Mouse (Mus musculus) limb, embryonic 14.5 days (tissue): ENCODE results near the gene Atp6v0e. TPM values are rescaled to one million over a fixed set of nuclear protein-coding genes. Genes with fewer than 3 reads are reported as not detected.

ENCODE experiments used
- ATAC-seq: fragments of 200-750 bp; cut with Nextera tagmentation; 2 replicates; pipeline ENCODE4 v1.8.0; 2017; ENCODE audit warnings: low read depth, moderate number of reproducible peaks, moderate TSS enrichment; ENCODE audit not compliant: low FRiP score
- DNase-seq: peaks from one replicate; pipeline ENCODE4 v3.0.0-alpha.2; 2015; ENCODE audit warnings: low spot score
- H3K27ac ChIP-seq: fragments of 300-500 bp; sonication (generic); replicated peaks from 2 replicates; pipeline ENCODE4 v1.5.1; 2014; ENCODE audit warnings: low read depth, mild to moderate bottlenecking, low read length, moderate library complexity, mixed read lengths
- H3K27me3 ChIP-seq: fragments of 300-500 bp; sonication (generic); 2 replicates; pipeline ENCODE4 v1.6.1; 2014; ENCODE audit warnings: low read length, mixed read lengths; ENCODE audit not compliant: control insufficient read depth, insufficient read depth
- H3K36me3 ChIP-seq: fragments of 300-500 bp; sonication (generic); 2 replicates; pipeline ENCODE4 v1.6.1; 2014; ENCODE audit warnings: mild to moderate bottlenecking, low read length, moderate library complexity, mixed read lengths; ENCODE audit not compliant: control insufficient read depth, insufficient read depth
- H3K4me1 ChIP-seq: fragments of 300-500 bp; sonication (generic); 2 replicates; pipeline ENCODE4 v1.6.1; 2014; ENCODE audit warnings: antibody characterized with exemption, low read length, mixed read lengths; ENCODE audit not compliant: control insufficient read depth, insufficient read depth
- H3K4me2 ChIP-seq: fragments of 300-500 bp; sonication (generic); replicated peaks from 2 replicates; pipeline ENCODE4 v1.6.1; 2014; ENCODE audit warnings: low read depth, mild to moderate bottlenecking, low read length, moderate library complexity; ENCODE audit not compliant: severe bottlenecking
- H3K4me3 ChIP-seq: fragments of 300-500 bp; sonication (generic); replicated peaks from 2 replicates; pipeline ENCODE4 v1.5.1; 2014; ENCODE audit warnings: low read length
- H3K9ac ChIP-seq: fragments of 300-500 bp; sonication (generic); 2 replicates; pipeline ENCODE4 v1.6.1; 2014; ENCODE audit warnings: mild to moderate bottlenecking, low read depth, low read length, moderate library complexity; ENCODE audit not compliant: severe bottlenecking
- H3K9me3 ChIP-seq: fragments of 300-500 bp; sonication (generic); 2 replicates; pipeline ENCODE4 v1.6.1; 2016; ENCODE audit warnings: low read length; ENCODE audit not compliant: control insufficient read depth
- POLR2A ChIP-seq: fragments of 200-500 bp; IDR thresholded peaks from 2 replicates; pipeline ENCODE4 v1.8.0; 2012; ENCODE audit warnings: inconsistent platforms, mild to moderate bottlenecking, moderate library complexity, borderline replicate concordance; ENCODE audit not compliant: insufficient read depth, insufficient read length; ENCODE audit errors: extremely low read depth
- WGBS: fragments of 180-500 bp; shearing (Covaris S2); extraction: QIAGEN DNeasy Blood & Tissue Kit; methylation state at CpG from one replicate; pipeline ENCODE4 v1.1.7; 2014; 5-methylcytosine and 5-hydroxymethylcytosine counted together
- polyA plus RNA-seq, 2 experiments: library from polyadenylated mRNA; depleted of rRNA in 1 of 2; stranded (reverse) in 1 of 2; unstranded in 1 of 2; fragments of >200 nt; fragmentation: Nextera tagmentation in 1 of 2; extraction: Ambion mirVana in 1 of 2; gene quantifications; 2 replicates each; pipeline versions ENCODE4 v1.2.1 to v1.2.3; 2012 to 2014

Atp6v0e gene
- polyA plus RNA-seq, 2 experiments = 167 to 228 TPM

- no peak overlapping the region for H3K27ac ChIP-seq
- ATAC-seq = peak; percentile 7; the same call in 1 of the 2 replicates
These were observed 12.8 kb downstream of the Atp6v0e start for GRCm38 (mm10) chr17:26675845-26676244.

GRCm38 (mm10) chr17:26676252-26676615, 13.2 kb downstream of the Atp6v0e start:
- H3K9ac ChIP-seq = peak overlapping the region; percentile 65
- peak overlapping the region; percentile 61 for H3K4me2 ChIP-seq
- H3K9me3 ChIP-seq = no peaks in the 10 kb centered on the region
- TF ChIP-seq POLR2A = no peak
- under 1% methylated on average over 30 of the region's 30 CpGs for WGBS
- H3K27ac ChIP-seq = peak overlapping the region; percentile 73
- DNase-seq (peak; percentile 93), ATAC-seq (peak; percentile 94)
- H3K4me1 ChIP-seq = peaks cover 10% of the 10 kb centered on the region; the same call in 1 of the 2 replicates
- no peaks in the 10 kb centered on the region for H3K27me3 ChIP-seq
- H3K36me3 ChIP-seq = no peaks in the 10 kb centered on the region
- H3K4me3 ChIP-seq = peak overlapping the region; percentile 82

More at GRCm38 (mm10) chr17:26675845-26676244, 12.8 kb downstream of the Atp6v0e start:
- DNase-seq = no peak
- H3K9me3 ChIP-seq = no peaks in the 10 kb centered on the region
- H3K9ac ChIP-seq = no peak overlapping the region
- H3K4me3 ChIP-seq = peak overlapping the region; percentile 82
- peaks cover 10% of the 10 kb centered on the region; the same call in 1 of the 2 replicates for H3K4me1 ChIP-seq
- H3K36me3 ChIP-seq = no peaks in the 10 kb centered on the region
- H3K27me3 ChIP-seq = no peaks in the 10 kb centered on the region
- 26% methylated on average over 7 of the region's 7 CpGs for WGBS
- H3K4me2 ChIP-seq = peak overlapping the region; percentile 61
- TF ChIP-seq POLR2A = no peak

- 3% methylated on average over 26 of the region's 26 CpGs for WGBS
- peak overlapping the region; percentile 82 for H3K4me3 ChIP-seq
- peaks cover 10% of the 10 kb centered on the region; the same call in 1 of the 2 replicates for H3K4me1 ChIP-seq
- no peak for TF ChIP-seq POLR2A
- H3K27ac ChIP-seq = peak overlapping the region; percentile 73
- no peaks in the 10 kb centered on the region for H3K27me3 ChIP-seq
- no peaks in the 10 kb centered on the region for H3K36me3 ChIP-seq
- peak overlapping the region; percentile 61 for H3K4me2 ChIP-seq
- peak overlapping the region; percentile 65 for H3K9ac ChIP-seq
- peak; percentile 86 for ATAC-seq
- H3K9me3 ChIP-seq = no peaks in the 10 kb centered on the region
- peak; percentile 66 for DNase-seq
These were observed 13.8 kb downstream of the Atp6v0e start for GRCm38 (mm10) chr17:26676616-26677376.

GRCm38 (mm10) chr17:26677711-26678637, 14.9 kb downstream of the Atp6v0e start:
- ATAC-seq (no peak), DNase-seq (no peak)
- Histone ChIP-seq H3K9ac (no peak overlapping the region), H3K4me1 (peaks cover 10% of the 10 kb centered on the region; the same call in 1 of the 2 replicates), H3K4me2 (peak overlapping the region; percentile 61), H3K27ac (no peak overlapping the region), H3K36me3 (no peaks in the 10 kb centered on the region), H3K27me3 (no peaks in the 10 kb centered on the region), H3K4me3 (0 out of 2 replicates have a peak overlapping the region, but pooled peaks have one; percentile 82), H3K9me3 (no peaks in the 10 kb centered on the region)
- 82% methylated on average over 7 of the region's 7 CpGs for WGBS
- TF ChIP-seq POLR2A = no peak

- H3K9ac ChIP-seq = no peak overlapping the region
- H3K36me3 ChIP-seq = peaks cover 25% of the 10 kb centered on the region
- H3K27me3 ChIP-seq = no peaks in the 10 kb centered on the region
- H3K4me3 ChIP-seq = no peak overlapping the region
- no peak for TF ChIP-seq POLR2A
- 91% methylated on average over 6 of the region's 6 CpGs for WGBS
- ATAC-seq = no peak
- no peak overlapping the region for H3K4me2 ChIP-seq
- peaks cover 10% of the 10 kb centered on the region; the same call in 1 of the 2 replicates for H3K4me1 ChIP-seq
- DNase-seq = no peak
- H3K27ac ChIP-seq = no peak overlapping the region
- H3K9me3 ChIP-seq = no peaks in the 10 kb centered on the region
These were observed 18.2 kb downstream of the Atp6v0e start for GRCm38 (mm10) chr17:26681276-26681675.
